Mouse (Mus musculus) gastrocnemius, postnatal 14 days (tissue): Measurements from ENCODE around the gene Gng7. TPM values are rescaled to one million over a fixed set of nuclear protein-coding genes. Genes with fewer than 3 reads are reported as not detected.

ENCODE experiments used
- DNase-seq: peaks from one replicate; pipeline ENCODE4 v3.0.0; 2021; ENCODE audit warnings: mixed read lengths
- intact Hi-C: fragments of 180-260 bp; cut with DNase I; formaldehyde crosslinking; loops from one replicate; pipeline ENCODE4 v1.15.1; 2025; ENCODE audit warnings: low total_unique reads
- total RNA-seq, 2 experiments: library from RNA; stranded (reverse); gene quantifications; 2 replicates each; pipeline ENCODE4 v1.2.3; 2021

Gng7 gene
- total RNA-seq, 2 experiments from 2014 or later: 0.44 to 1.1 TPM

- no peak for DNase-seq
- intact Hi-C loops: no loop called here
Measured at GRCm38 (mm10) chr10:80982381-80982780, 32.4 kb downstream of the Gng7 start.

GRCm38 (mm10) chr10:80981564-80982112 is 33.1 kb downstream of the Gng7 start:
- intact Hi-C loops: no loop called here
- DNase-seq: no peak

- intact Hi-C loops: no loop called here
- no peak for DNase-seq
Measured at GRCm38 (mm10) chr10:80975478-80975877, 39.3 kb downstream of the Gng7 start.

- DNase-seq: no peak
- intact Hi-C loops: no loop called here
Measured at GRCm38 (mm10) chr10:80973722-80974121, 41.0 kb downstream of the Gng7 start.

- DNase-seq: no peak
- intact Hi-C loops: no loop called here
Measured at GRCm38 (mm10) chr10:80972071-80972987, 42.4 kb downstream of the Gng7 start.

GRCm38 (mm10) chr10:80971533-80971932 is 43.2 kb downstream of the Gng7 start:
- DNase-seq: no peak
- intact Hi-C loops: no loop called here

- intact Hi-C loops: no loop called here
- DNase-seq: no peak
Measured at GRCm38 (mm10) chr10:80970159-80970558, 44.6 kb downstream of the Gng7 start.

- no peak for DNase-seq
- intact Hi-C loops: loop anchor here (5.0 kb wide), 1 partner anchor 507 kb away; no protein-coding TSS in a partner anchor
Measured at GRCm38 (mm10) chr10:80969298-80969697, 45.4 kb downstream of the Gng7 start.

GRCm38 (mm10) chr10:80968106-80968505 is 46.6 kb downstream of the Gng7 start:
- DNase-seq: no peak
- intact Hi-C loops: loop anchor here (5.0 kb wide), 1 partner anchor 506 kb away; no protein-coding TSS in a partner anchor

- intact Hi-C loops: loop anchor here (5.0 kb wide), 1 partner anchor 505 kb away; no protein-coding TSS in a partner anchor
- no peak for DNase-seq
Measured at GRCm38 (mm10) chr10:80967101-80967656, 47.6 kb downstream of the Gng7 start.

GRCm38 (mm10) chr10:80966296-80966695 is 48.4 kb downstream of the Gng7 start:
- DNase-seq: no peak
- intact Hi-C loops: loop anchor here (5.0 kb wide), 1 partner anchor 504 kb away; no protein-coding TSS in a partner anchor

- intact Hi-C loops: no loop called here
- peak; percentile 36 for DNase-seq
Measured at GRCm38 (mm10) chr10:80963031-80963975, 51.4 kb downstream of the Gng7 start.

- intact Hi-C loops: no loop called here
- DNase-seq: no peak
Measured at GRCm38 (mm10) chr10:80962585-80962984, 52.2 kb downstream of the Gng7 start.

GRCm38 (mm10) chr10:80962051-80962472 is 52.7 kb downstream of the Gng7 start:
- intact Hi-C loops: no loop called here
- DNase-seq: no peak

GRCm38 (mm10) chr10:80960551-80961508 is 53.9 kb downstream of the Gng7 start:
- intact Hi-C loops: no loop called here
- peak; percentile 61 for DNase-seq

- no peak for DNase-seq
- intact Hi-C loops: no loop called here
Measured at GRCm38 (mm10) chr10:80958979-80959637, 55.6 kb downstream of the Gng7 start.

GRCm38 (mm10) chr10:80957791-80958190 is 57.0 kb downstream of the Gng7 start:
- no peak for DNase-seq
- intact Hi-C loops: no loop called here

GRCm38 (mm10) chr10:80956901-80957300 is 57.8 kb downstream of the Gng7 start:
- no peak for DNase-seq
- intact Hi-C loops: no loop called here
